Mouse (Mus musculus) granulocyte monocyte progenitor cell, adult 5-6 weeks (primary cell): ENCODE results near the gene Fktn. TPM values are rescaled to one million over a fixed set of nuclear protein-coding genes. Genes with fewer than 3 reads are reported as not detected.
"Not testable (repeated sequence)": the region's sequence is repeated elsewhere in the genome, so short reads cannot be mapped to it uniquely, and the experiment has no call there.

ENCODE experiments used
- ATAC-seq: replicated peaks from 2 replicates; pipeline ENCODE4 v1.8.0; 2016; ENCODE audit warnings: mild to moderate bottlenecking, moderate TSS enrichment, inconsistent platforms; ENCODE audit not compliant: poor library complexity, severe bottlenecking
- total RNA-seq, 2 experiments: library from RNA; stranded (forward) in 1 of 2; stranded (reverse) in 1 of 2; fragments of 200-712, 200-1000 nt in 1 of 2; fragments of >200 nt in 1 of 2; fragmentation: Nextera tagmentation in 1 of 2; gene quantifications; 2 replicates each; pipeline ENCODE4 v1.2.3; 2014 to 2017

Fktn gene
- 7.6 and 8.9 TPM in 2 replicates for total RNA-seq (2014; fragmentation: Nextera tagmentation)
- 3.1 and 4.1 TPM in 2 replicates for total RNA-seq (2017)

GRCm38 (mm10) chr4:53713704-53714050, at the start of gene Fktn:
Fktn (plus strand) TSS chr4:53713998.
- peak; percentile 49 for ATAC-seq

GRCm38 (mm10) chr4:53682092-53682491, 31.7 kb upstream of the Fktn start:
- ATAC-seq = no peak

- no peak for ATAC-seq
Observed at GRCm38 (mm10) chr4:53688965-53689364, 24.8 kb upstream of the Fktn start.

GRCm38 (mm10) chr4:53691418-53691817, 22.4 kb upstream of the Fktn start:
- ATAC-seq = no peak

- not testable (repeated sequence) for ATAC-seq
Observed at GRCm38 (mm10) chr4:53709166-53709565, 4.6 kb upstream of the Fktn start.

GRCm38 (mm10) chr4:53710021-53710420, 3.8 kb upstream of the Fktn start:
- no peak for ATAC-seq

GRCm38 (mm10) chr4:53710555-53711328, 3.1 kb upstream of the Fktn start:
- ATAC-seq = no peak

- peak; percentile 90 for ATAC-seq
Observed at GRCm38 (mm10) chr4:53714051-53714814, 435 bp downstream of the Fktn start.

- no peak for ATAC-seq
Observed at GRCm38 (mm10) chr4:53715977-53716376, 2.2 kb downstream of the Fktn start.

- no peak for ATAC-seq
Observed at GRCm38 (mm10) chr4:53717546-53717945, 3.7 kb downstream of the Fktn start.

GRCm38 (mm10) chr4:53718261-53718660, 4.5 kb downstream of the Fktn start:
- no peak for ATAC-seq

- ATAC-seq = no peak
Observed at GRCm38 (mm10) chr4:53722506-53722905, 8.7 kb downstream of the Fktn start.

- ATAC-seq = not testable (repeated sequence)
Observed at GRCm38 (mm10) chr4:53726100-53726499, 12.3 kb downstream of the Fktn start.

GRCm38 (mm10) chr4:53728121-53728520, 14.3 kb downstream of the Fktn start:
- no peak for ATAC-seq

GRCm38 (mm10) chr4:53738956-53739616, 25.3 kb downstream of the Fktn start:
- ATAC-seq = peak; percentile 68

- ATAC-seq = no peak
Observed at GRCm38 (mm10) chr4:53749831-53750230, 36.0 kb downstream of the Fktn start.

- no peak for ATAC-seq
Observed at GRCm38 (mm10) chr4:53750391-53751120, 36.8 kb downstream of the Fktn start.

GRCm38 (mm10) chr4:53757030-53757429, 43.2 kb downstream of the Fktn start:
- no peak for ATAC-seq

- no peak for ATAC-seq
Observed at GRCm38 (mm10) chr4:53758764-53759163, 45.0 kb downstream of the Fktn start.

- ATAC-seq = no peak
Observed at GRCm38 (mm10) chr4:53759678-53760077, 45.9 kb downstream of the Fktn start.
